Mouse (Mus musculus) spleen, adult 2 months (tissue): ENCODE results near the gene Prkcq. TPM values are rescaled to one million over a fixed set of nuclear protein-coding genes. Genes with fewer than 3 reads are reported as not detected.

Experiments used
- DNase-seq, 2 experiments: peaks; one replicate each; pipeline versions ENCODE4 v3.0.0 to v3.0.0-alpha.2; 2012 to 2021; ENCODE audit warnings: low spot score in 2 of 2, low read depth in 1 of 2
- H3K27ac ChIP-seq: fragments of 200-500 bp; 2 replicates; pipeline ENCODE4 v1.5.1; 2012; ENCODE audit warnings: low read length, inconsistent platforms; ENCODE audit not compliant: insufficient read depth
- H3K27me3 ChIP-seq: fragments of 200-500 bp; 2 replicates; pipeline ENCODE4 v1.6.1; 2012; ENCODE audit warnings: mild to moderate bottlenecking, moderate library complexity, low read length, inconsistent platforms; ENCODE audit not compliant: control insufficient read depth, insufficient read depth
- H3K36me3 ChIP-seq: fragments of 200-500 bp; 2 replicates; pipeline ENCODE4 v1.6.1; 2012; ENCODE audit warnings: mild to moderate bottlenecking, low read length, inconsistent platforms; ENCODE audit not compliant: control insufficient read depth, insufficient read depth
- H3K4me1 ChIP-seq: fragments of 200-500 bp; 2 replicates; pipeline ENCODE4 v1.6.1; 2011; ENCODE audit warnings: inconsistent platforms; ENCODE audit not compliant: control insufficient read depth, insufficient read depth, insufficient read length
- H3K4me3 ChIP-seq: fragments of 200-500 bp; 2 replicates; pipeline ENCODE4 v1.5.1; 2011; ENCODE audit warnings: mild to moderate bottlenecking, inconsistent platforms; ENCODE audit not compliant: insufficient read depth, insufficient read length; ENCODE audit errors: extremely low read depth
- CTCF ChIP-seq: fragments of 200-500 bp; IDR thresholded peaks from 2 replicates; pipeline ENCODE4 v1.5.1; 2011; ENCODE audit warnings: mild to moderate bottlenecking, inconsistent platforms; ENCODE audit not compliant: insufficient read depth, insufficient read length, insufficient replicate concordance; ENCODE audit errors: extremely low read depth
- POLR2A ChIP-seq: fragments of 200-500 bp; IDR thresholded peaks from 2 replicates; pipeline ENCODE4 v1.6.1; 2011; ENCODE audit warnings: low read depth, low read length, inconsistent platforms
- WGBS: fragments of 180-500 bp; shearing (Covaris S2); methylation state at CpG from one replicate; pipeline ENCODE4 v1.1.7; 2018; 5-methylcytosine and 5-hydroxymethylcytosine counted together
- polyA plus RNA-seq: library from polyadenylated mRNA; depleted of rRNA; stranded (reverse); fragments of >200 nt; gene quantifications from 2 replicates; pipeline ENCODE4 v1.2.3, GENCODE M21; 2012

Gene Prkcq
- polyA plus RNA-seq, 1 experiment: 9.3 TPM

- no peak overlapping the region for H3K4me3 ChIP-seq
- DNase-seq: peak; percentile 9 to 23
- no peak for TF ChIP-seq CTCF
- TF ChIP-seq POLR2A: no peak
- H3K27ac ChIP-seq: no peak overlapping the region
- no peaks in the 10 kb centered on the region for H3K36me3 ChIP-seq
- 46% methylated on average over 4 of the region's 4 CpGs for WGBS
- no peaks in the 10 kb centered on the region for H3K4me1 ChIP-seq
- no peaks in the 10 kb centered on the region for H3K27me3 ChIP-seq
Measured at GRCm38 (mm10) chr2:11254446-11254845, 82.5 kb downstream of the Prkcq start.

GRCm38 (mm10) chr2:11257260-11257850 is 85.4 kb downstream of the Prkcq start:
- no peak overlapping the region for H3K4me3 ChIP-seq
- no peak overlapping the region for H3K27ac ChIP-seq
- no peaks in the 10 kb centered on the region; the same call in 1 of the 2 replicates for H3K36me3 ChIP-seq
- WGBS: 91% methylated on average over 6 of the region's 6 CpGs
- no peaks in the 10 kb centered on the region for H3K4me1 ChIP-seq
- no peak for DNase-seq
- no peaks in the 10 kb centered on the region for H3K27me3 ChIP-seq
- TF ChIP-seq POLR2A: no peak

- Histone ChIP-seq H3K36me3 (no peaks in the 10 kb centered on the region; the same call in 1 of the 2 replicates), H3K4me1 (no peaks in the 10 kb centered on the region), H3K4me3 (no peak overlapping the region), H3K27ac (no peak overlapping the region), H3K27me3 (no peaks in the 10 kb centered on the region)
- 88% methylated on average over 1 of the region's 1 CpGs for WGBS
- TF ChIP-seq POLR2A: no peak
- no peak for DNase-seq
Measured at GRCm38 (mm10) chr2:11258181-11258580, 86.3 kb downstream of the Prkcq start.

GRCm38 (mm10) chr2:11259361-11259760 is 87.5 kb downstream of the Prkcq start:
- DNase-seq: no peak
- Histone ChIP-seq H3K4me1 (no peaks in the 10 kb centered on the region), H3K36me3 (no peaks in the 10 kb centered on the region; the same call in 1 of the 2 replicates), H3K4me3 (no peak overlapping the region), H3K27me3 (no peaks in the 10 kb centered on the region), H3K27ac (no peak overlapping the region)
- WGBS: 82% methylated on average over 5 of the region's 5 CpGs
- TF ChIP-seq POLR2A (no peak), CTCF (no peak)

GRCm38 (mm10) chr2:11264836-11265235 is 92.9 kb downstream of the Prkcq start:
- H3K4me1 ChIP-seq: no peaks in the 10 kb centered on the region
- H3K27me3 ChIP-seq: no peaks in the 10 kb centered on the region
- H3K36me3 ChIP-seq: no peaks in the 10 kb centered on the region; the same call in 1 of the 2 replicates
- WGBS: 91% methylated on average over 5 of the region's 5 CpGs
- H3K27ac ChIP-seq: no peak overlapping the region
- TF ChIP-seq POLR2A (no peak), CTCF (no peak)
- H3K4me3 ChIP-seq: no peak overlapping the region
- DNase-seq: no peak

GRCm38 (mm10) chr2:11265455-11265854 is 93.5 kb downstream of the Prkcq start:
- no peak overlapping the region for H3K4me3 ChIP-seq
- TF ChIP-seq CTCF: no peak
- TF ChIP-seq POLR2A: no peak
- H3K36me3 ChIP-seq: no peaks in the 10 kb centered on the region; the same call in 1 of the 2 replicates
- no peak overlapping the region for H3K27ac ChIP-seq
- 93% methylated on average over 9 of the region's 9 CpGs for WGBS
- no peak for DNase-seq
- no peaks in the 10 kb centered on the region for H3K27me3 ChIP-seq
- H3K4me1 ChIP-seq: no peaks in the 10 kb centered on the region

GRCm38 (mm10) chr2:11266294-11266693 is 94.4 kb downstream of the Prkcq start:
- H3K4me1 ChIP-seq: no peaks in the 10 kb centered on the region
- no peaks in the 10 kb centered on the region for H3K27me3 ChIP-seq
- H3K36me3 ChIP-seq: no peaks in the 10 kb centered on the region; the same call in 1 of the 2 replicates
- peak; percentile 21 to 33 for DNase-seq
- no peak overlapping the region for H3K4me3 ChIP-seq
- no peak overlapping the region for H3K27ac ChIP-seq
- TF ChIP-seq POLR2A (no peak), CTCF (peak; percentile 22; the same call in 1 of the 2 replicates)
- WGBS: 78% methylated on average over 5 of the region's 5 CpGs
